Mouse (Mus musculus): ENCODE data around the gene Gm10382. TPM values are rescaled to one million over a fixed set of nuclear protein-coding genes. Genes with fewer than 3 reads are reported as not detected.
"Not testable (repeated sequence)": the region's sequence is repeated elsewhere in the genome, so short reads cannot be mapped to it uniquely, and the experiment has no call there.

The Gm10382 gene
- polyA plus RNA-seq, 1 experiment = not detected

GRCm38 (mm10) chr5:125389579-125390441 is 688 bp downstream of the Gm10382 start, which contains the start of gene Ubc:
Gene Ubc, minus strand, starts transcription at chr5:125390202.
- Histone ChIP-seq H3K4me1 (ENCODE audit: control insufficient read depth, insufficient read depth, low read length) (peaks cover 25% of the 10 kb centered on the region), H3K27ac (ENCODE audit: insufficient read depth, low read depth, low read length) (peak within 1 kb of the TSS; percentile 99), H3K4me3 (ENCODE audit: insufficient read depth, low read depth, low read length) (peak within 1 kb of the TSS; percentile 91)
- under 1% methylated on average over 69 of the region's 69 CpGs for WGBS
- TF ChIP-seq POLR2A (IDR thresholded peaks at IDR 0.05; ENCODE audit: insufficient read depth, low read depth, low read length) (peak; percentile 100), CTCF (IDR thresholded peaks at IDR 0.05; ENCODE audit: insufficient read depth, low read depth, low read length) (no peak)

GRCm38 (mm10) chr5:125390906-125391477 is 1.9 kb downstream of the Gm10382 start:
- WGBS = 81% methylated on average over 3 of the region's 3 CpGs
- Histone ChIP-seq H3K4me3 (ENCODE audit: insufficient read depth, low read depth, low read length) (no peak overlapping the region), H3K27ac (ENCODE audit: insufficient read depth, low read depth, low read length) (peak overlapping the region; percentile 99), H3K4me1 (ENCODE audit: control insufficient read depth, insufficient read depth, low read length) (peaks cover 28% of the 10 kb centered on the region)
- TF ChIP-seq CTCF (IDR thresholded peaks at IDR 0.05; ENCODE audit: insufficient read depth, low read depth, low read length) (no peak), POLR2A (IDR thresholded peaks at IDR 0.05; ENCODE audit: insufficient read depth, low read depth, low read length) (no peak)

- H3K27ac ChIP-seq (ENCODE audit: insufficient read depth, low read depth, low read length) = peak overlapping the region; percentile 98
- TF ChIP-seq CTCF (IDR thresholded peaks at IDR 0.05; ENCODE audit: insufficient read depth, low read depth, low read length) (no peak), POLR2A (IDR thresholded peaks at IDR 0.05; ENCODE audit: insufficient read depth, low read depth, low read length) (no peak)
- 19% methylated on average over 5 of the region's 5 CpGs for WGBS
- H3K4me3 ChIP-seq (ENCODE audit: insufficient read depth, low read depth, low read length) = no peak overlapping the region
- peaks cover 28% of the 10 kb centered on the region for H3K4me1 ChIP-seq (ENCODE audit: control insufficient read depth, insufficient read depth, low read length)
These were observed 2.5 kb downstream of the Gm10382 start for GRCm38 (mm10) chr5:125391609-125392008.

GRCm38 (mm10) chr5:125392176-125392575 is 3.1 kb downstream of the Gm10382 start:
- H3K4me3 ChIP-seq (ENCODE audit: insufficient read depth, low read depth, low read length) = not testable (repeated sequence)
- Histone ChIP-seq H3K27ac (ENCODE audit: insufficient read depth, low read depth, low read length) (peak overlapping the region; percentile 98), H3K4me1 (ENCODE audit: control insufficient read depth, insufficient read depth, low read length) (peaks cover 28% of the 10 kb centered on the region)
- WGBS = 86% methylated on average over 4 of the region's 4 CpGs

- TF ChIP-seq POLR2A (IDR thresholded peaks at IDR 0.05; ENCODE audit: insufficient read depth, low read depth, low read length) = no peak
- no peak for TF ChIP-seq CTCF (IDR thresholded peaks at IDR 0.05; ENCODE audit: insufficient read depth, low read depth, low read length)
- WGBS = 3% methylated on average over 1 of the region's 1 CpGs
- Histone ChIP-seq H3K4me3 (ENCODE audit: insufficient read depth, low read depth, low read length) (no peak overlapping the region), H3K27ac (ENCODE audit: insufficient read depth, low read depth, low read length) (peak overlapping the region; percentile 100), H3K4me1 (ENCODE audit: control insufficient read depth, insufficient read depth, low read length) (peaks cover 28% of the 10 kb centered on the region)
These were observed 3.5 kb downstream of the Gm10382 start for GRCm38 (mm10) chr5:125392618-125392976.

- Histone ChIP-seq H3K27ac (ENCODE audit: insufficient read depth, low read depth, low read length) (peak overlapping the region; percentile 100), H3K4me3 (ENCODE audit: insufficient read depth, low read depth, low read length) (peak overlapping the region; percentile 38), H3K4me1 (ENCODE audit: control insufficient read depth, insufficient read depth, low read length) (peaks cover 28% of the 10 kb centered on the region)
- WGBS = under 1% methylated on average over 20 of the region's 20 CpGs
- TF ChIP-seq CTCF (IDR thresholded peaks at IDR 0.05; ENCODE audit: insufficient read depth, low read depth, low read length) (no peak), POLR2A (IDR thresholded peaks at IDR 0.05; ENCODE audit: insufficient read depth, low read depth, low read length) (no peak)
These were observed 4.0 kb downstream of the Gm10382 start for GRCm38 (mm10) chr5:125392977-125393621.

- Histone ChIP-seq H3K27ac (ENCODE audit: insufficient read depth, low read depth, low read length) (peak overlapping the region; percentile 100), H3K4me3 (ENCODE audit: insufficient read depth, low read depth, low read length) (peak overlapping the region; percentile 38), H3K4me1 (ENCODE audit: control insufficient read depth, insufficient read depth, low read length) (peaks cover 28% of the 10 kb centered on the region)
- 2% methylated on average over 25 of the region's 25 CpGs for WGBS
- TF ChIP-seq POLR2A (IDR thresholded peaks at IDR 0.05; ENCODE audit: insufficient read depth, low read depth, low read length) (no peak), CTCF (IDR thresholded peaks at IDR 0.05; ENCODE audit: insufficient read depth, low read depth, low read length) (no peak)
These were observed 4.8 kb downstream of the Gm10382 start for GRCm38 (mm10) chr5:125393622-125394603.

GRCm38 (mm10) chr5:125395008-125395407 is 5.9 kb downstream of the Gm10382 start:
- Histone ChIP-seq H3K4me3 (ENCODE audit: insufficient read depth, low read depth, low read length) (no peak overlapping the region), H3K4me1 (ENCODE audit: control insufficient read depth, insufficient read depth, low read length) (peaks cover 26% of the 10 kb centered on the region), H3K27ac (ENCODE audit: insufficient read depth, low read depth, low read length) (peak overlapping the region; percentile 84)
- 43% methylated on average over 3 of the region's 3 CpGs for WGBS
- TF ChIP-seq CTCF (IDR thresholded peaks at IDR 0.05; ENCODE audit: insufficient read depth, low read depth, low read length) (no peak), POLR2A (IDR thresholded peaks at IDR 0.05; ENCODE audit: insufficient read depth, low read depth, low read length) (no peak)

Measured in olfactory bulb, adult 2 months (tissue).